Mouse (Mus musculus) kidney, adult 2 months (tissue): ENCODE results near the gene Rps6kb2.

ENCODE experiments used
- CTCF ChIP-seq: fragments of 200-500 bp; conservative IDR thresholded peaks from 2 replicates; pipeline ENCODE4 v1.5.1; 2011; ENCODE audit warnings: low read depth, mild to moderate bottlenecking, control low read depth, low read length, moderate library complexity, mixed read lengths; ENCODE audit not compliant: insufficient read depth, insufficient read length
- POLR2A ChIP-seq: fragments of 200-500 bp; IDR thresholded peaks from one replicate; pipeline ENCODE4 v1.6.1; 2011; ENCODE audit warnings: low read depth, low read length, control low read depth

DNA sequence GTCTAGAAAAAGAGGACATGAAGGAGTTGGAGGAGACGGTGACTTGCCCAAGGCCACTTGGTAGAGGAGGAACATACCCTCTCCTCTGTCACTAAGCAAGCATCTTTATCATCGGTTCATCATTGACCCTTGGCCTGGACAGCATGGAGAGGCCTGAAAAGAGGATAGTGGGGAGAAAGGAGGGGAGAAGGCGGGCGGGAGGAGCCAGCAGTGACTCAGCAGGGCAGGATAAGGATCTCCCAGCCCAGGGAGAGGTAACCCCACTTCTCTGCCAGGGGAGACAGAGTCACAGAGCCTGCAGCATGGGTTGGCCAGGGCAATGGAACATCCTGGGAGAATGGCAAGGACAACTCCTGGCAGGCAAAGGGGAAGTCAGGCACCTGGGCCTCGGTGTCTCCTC is 45.4 kb upstream of the Rps6kb2 start:
- TF ChIP-seq POLR2A, result no peak
- TF ChIP-seq CTCF, result no peak
